Mouse (Mus musculus) retina, postnatal 1 day (tissue): ENCODE data around the gene Rpap3.
"Not testable (repeated sequence)": the region's sequence is repeated elsewhere in the genome, so short reads cannot be mapped to it uniquely, and the experiment has no call there.

Source experiments
- DNase-seq: peaks from one replicate; pipeline ENCODE4 v3.0.0-alpha.2; 2012

The Rpap3 gene

GRCm38 (mm10) chr15:97682053-97682452 is 23.6 kb downstream of the Rpap3 start:
- no peak for DNase-seq

GRCm38 (mm10) chr15:97679991-97680681 is 25.5 kb downstream of the Rpap3 start:
- no peak for DNase-seq

GRCm38 (mm10) chr15:97677341-97677740 is 28.3 kb downstream of the Rpap3 start:
- DNase-seq = no peak

- DNase-seq = no peak
These were observed 29.7 kb downstream of the Rpap3 start for GRCm38 (mm10) chr15:97675927-97676326.

GRCm38 (mm10) chr15:97674423-97674822 is 31.2 kb downstream of the Rpap3 start:
- no peak for DNase-seq

- no peak for DNase-seq
These were observed 32.2 kb downstream of the Rpap3 start for GRCm38 (mm10) chr15:97673256-97674000.

GRCm38 (mm10) chr15:97672211-97672765 is 33.3 kb downstream of the Rpap3 start:
- DNase-seq = peak; percentile 49

GRCm38 (mm10) chr15:97670554-97670953 is 35.1 kb downstream of the Rpap3 start:
- DNase-seq = no peak

- not testable (repeated sequence) for DNase-seq
These were observed 37.3 kb downstream of the Rpap3 start for GRCm38 (mm10) chr15:97668158-97668877.

GRCm38 (mm10) chr15:97667437-97667836 is 38.2 kb downstream of the Rpap3 start:
- DNase-seq = peak; percentile 86

- no peak for DNase-seq
These were observed 39.2 kb downstream of the Rpap3 start for GRCm38 (mm10) chr15:97666457-97666770.

- no peak for DNase-seq
These were observed 39.7 kb downstream of the Rpap3 start for GRCm38 (mm10) chr15:97665770-97666456.

- DNase-seq = peak; percentile 52
These were observed 40.5 kb downstream of the Rpap3 start for GRCm38 (mm10) chr15:97664981-97665668.

GRCm38 (mm10) chr15:97663750-97664406 is 41.7 kb downstream of the Rpap3 start:
- peak; percentile 92 for DNase-seq

GRCm38 (mm10) chr15:97658755-97659116 is 46.9 kb downstream of the Rpap3 start:
- no peak for DNase-seq

GRCm38 (mm10) chr15:97657856-97658754 is 47.5 kb downstream of the Rpap3 start:
- no peak for DNase-seq

- no peak for DNase-seq
These were observed 48.2 kb downstream of the Rpap3 start for GRCm38 (mm10) chr15:97657420-97657819.

- DNase-seq = no peak
These were observed 55.9 kb downstream of the Rpap3 start for GRCm38 (mm10) chr15:97649726-97650125.

GRCm38 (mm10) chr15:97648176-97648575 is 57.4 kb downstream of the Rpap3 start:
- peak; percentile 49 for DNase-seq

- peak; percentile 86 for DNase-seq
These were observed 59.2 kb downstream of the Rpap3 start for GRCm38 (mm10) chr15:97646426-97646825.

- no peak for DNase-seq
These were observed 61.6 kb downstream of the Rpap3 start for GRCm38 (mm10) chr15:97643986-97644385.
